Mouse (Mus musculus): ENCODE results near the gene Cd300ld5. TPM values are rescaled to one million over a fixed set of nuclear protein-coding genes. Genes with fewer than 3 reads are reported as not detected.

The Cd300ld5 gene
- total and polyA plus RNA-seq, 2 experiments from 2014 or later, result not detected

GRCm38 (mm10) chr11:115071015-115071551 lies 33.5 kb upstream of the Cd300ld5 start:
- Histone ChIP-seq H3K9me3 (ENCODE audit: low read length) (no peaks in the 10 kb centered on the region), H3K27ac (ENCODE audit: low read depth, low read length) (no peak overlapping the region), H3K4me1 (ENCODE audit: insufficient read depth) (no peaks in the 10 kb centered on the region), H3K36me3 (ENCODE audit: insufficient read depth) (no peaks in the 10 kb centered on the region), H3K4me2 (ENCODE audit: low read depth) (peak overlapping the region; percentile 23; the same call in 1 of the 2 replicates), H3K9ac (0 out of 2 replicates have a peak overlapping the region, but pooled peaks have one; percentile 25), H3K27me3 (ENCODE audit: insufficient read depth, low read length) (no peaks in the 10 kb centered on the region), H3K4me3 (ENCODE audit: low read depth, low read length) (no peak overlapping the region)
- ATAC-seq, result no peak
- no peak for TF ChIP-seq CTCF (IDR thresholded peaks at IDR 0.05; ENCODE audit: low read depth)
- WGBS, result 12% methylated on average over 9 of the region's 9 CpGs
- DNase-seq, result no peak

GRCm38 (mm10) chr11:115066768-115067167 lies 29.2 kb upstream of the Cd300ld5 start:
- Histone ChIP-seq H3K4me3 (ENCODE audit: low read depth, low read length) (no peak overlapping the region), H3K4me2 (ENCODE audit: low read depth) (no peak overlapping the region), H3K9ac (no peak overlapping the region), H3K4me1 (ENCODE audit: insufficient read depth) (no peaks in the 10 kb centered on the region), H3K36me3 (ENCODE audit: insufficient read depth) (no peaks in the 10 kb centered on the region), H3K27ac (ENCODE audit: low read depth, low read length) (no peak overlapping the region), H3K9me3 (ENCODE audit: low read length) (no peaks in the 10 kb centered on the region), H3K27me3 (ENCODE audit: insufficient read depth, low read length) (no peaks in the 10 kb centered on the region)
- TF ChIP-seq CTCF (IDR thresholded peaks at IDR 0.05; ENCODE audit: low read depth), result no peak
- DNase-seq (no peak), ATAC-seq (no peak)
- 82% methylated on average over 6 of the region's 6 CpGs for WGBS

DNA sequence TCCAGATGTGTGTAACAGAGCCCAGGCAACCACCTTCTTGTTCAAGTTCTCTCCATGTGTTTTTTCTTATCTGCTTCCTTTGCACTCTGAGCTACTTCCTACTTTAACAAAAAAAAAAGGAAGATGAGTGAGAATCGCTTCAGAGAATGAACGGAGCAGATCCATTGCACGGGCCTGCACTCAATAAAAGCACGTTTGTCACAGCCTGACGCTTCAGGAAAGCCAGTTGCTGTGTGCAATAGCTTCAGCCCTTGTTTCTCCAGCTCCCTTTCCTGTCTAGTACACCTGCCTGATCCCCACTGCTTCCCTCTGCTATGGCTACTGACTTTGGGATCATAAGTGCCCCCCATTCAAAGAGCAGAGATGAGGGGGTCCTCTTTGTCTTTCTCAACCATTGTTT lies 24.5 kb upstream of the Cd300ld5 start, which contains the start of gene Cd300e:
Gene Cd300e, minus strand, starts transcription at position 101 of the 400 bp plus-strand sequence.
- no peak for DNase-seq
- Histone ChIP-seq H3K27ac (ENCODE audit: low read depth, low read length) (no peak within 1 kb of the TSS), H3K4me2 (ENCODE audit: low read depth) (no peak within 1 kb of the TSS), H3K4me1 (ENCODE audit: insufficient read depth) (no peaks in the 10 kb centered on the region), H3K36me3 (ENCODE audit: insufficient read depth) (no peaks in the 10 kb centered on the region), H3K4me3 (ENCODE audit: low read depth, low read length) (no peak within 1 kb of the TSS), H3K9me3 (ENCODE audit: low read length) (no peaks in the 10 kb centered on the region), H3K9ac (no peak within 1 kb of the TSS), H3K27me3 (ENCODE audit: insufficient read depth, low read length) (no peaks in the 10 kb centered on the region)
- ATAC-seq, result no peak
- WGBS, result 31% methylated on average over 5 of the region's 5 CpGs
- TF ChIP-seq CTCF (IDR thresholded peaks at IDR 0.05; ENCODE audit: low read depth), result no peak

- ATAC-seq (no peak), DNase-seq (no peak)
- no peak for TF ChIP-seq CTCF (IDR thresholded peaks at IDR 0.05; ENCODE audit: low read depth)
- no peak overlapping the region for H3K4me2 ChIP-seq (ENCODE audit: low read depth)
- H3K9me3 ChIP-seq (ENCODE audit: low read length), result no peaks in the 10 kb centered on the region
- H3K4me3 ChIP-seq (ENCODE audit: low read depth, low read length), result no peak overlapping the region
- no peaks in the 10 kb centered on the region for H3K4me1 ChIP-seq (ENCODE audit: insufficient read depth)
- H3K36me3 ChIP-seq (ENCODE audit: insufficient read depth), result no peaks in the 10 kb centered on the region
- H3K27ac ChIP-seq (ENCODE audit: low read depth, low read length), result no peak overlapping the region
- no peak overlapping the region for H3K9ac ChIP-seq
- 86% methylated on average over 2 of the region's 2 CpGs for WGBS
- no peaks in the 10 kb centered on the region; the same call in 1 of the 2 replicates for H3K27me3 ChIP-seq (ENCODE audit: insufficient read depth, low read length)
Observed at GRCm38 (mm10) chr11:115059797-115060196, 22.2 kb upstream of the Cd300ld5 start.

GRCm38 (mm10) chr11:115058701-115059100 lies 21.1 kb upstream of the Cd300ld5 start:
- 81% methylated on average over 4 of the region's 4 CpGs for WGBS
- no peaks in the 10 kb centered on the region for H3K9me3 ChIP-seq (ENCODE audit: low read length)
- no peak overlapping the region for H3K4me2 ChIP-seq (ENCODE audit: low read depth)
- H3K27me3 ChIP-seq (ENCODE audit: insufficient read depth, low read length), result no peaks in the 10 kb centered on the region; the same call in 1 of the 2 replicates
- no peak for TF ChIP-seq CTCF (IDR thresholded peaks at IDR 0.05; ENCODE audit: low read depth)
- H3K9ac ChIP-seq, result no peak overlapping the region
- H3K36me3 ChIP-seq (ENCODE audit: insufficient read depth), result no peaks in the 10 kb centered on the region
- ATAC-seq (no peak), DNase-seq (no peak)
- H3K27ac ChIP-seq (ENCODE audit: low read depth, low read length), result no peak overlapping the region
- no peak overlapping the region for H3K4me3 ChIP-seq (ENCODE audit: low read depth, low read length)
- no peaks in the 10 kb centered on the region for H3K4me1 ChIP-seq (ENCODE audit: insufficient read depth)

- Histone ChIP-seq H3K27me3 (ENCODE audit: insufficient read depth, low read length) (peaks cover 3% of the 10 kb centered on the region; the same call in 1 of the 2 replicates), H3K4me3 (ENCODE audit: low read depth, low read length) (no peak overlapping the region), H3K9ac (no peak overlapping the region), H3K9me3 (ENCODE audit: low read length) (no peaks in the 10 kb centered on the region), H3K4me1 (ENCODE audit: insufficient read depth) (no peaks in the 10 kb centered on the region), H3K27ac (ENCODE audit: low read depth, low read length) (no peak overlapping the region), H3K4me2 (ENCODE audit: low read depth) (no peak overlapping the region), H3K36me3 (ENCODE audit: insufficient read depth) (no peaks in the 10 kb centered on the region)
- no peak for ATAC-seq
- no peak for DNase-seq
- no peak for TF ChIP-seq CTCF (IDR thresholded peaks at IDR 0.05; ENCODE audit: low read depth)
Observed at GRCm38 (mm10) chr11:115054537-115054936, 17.0 kb upstream of the Cd300ld5 start.

DNA sequence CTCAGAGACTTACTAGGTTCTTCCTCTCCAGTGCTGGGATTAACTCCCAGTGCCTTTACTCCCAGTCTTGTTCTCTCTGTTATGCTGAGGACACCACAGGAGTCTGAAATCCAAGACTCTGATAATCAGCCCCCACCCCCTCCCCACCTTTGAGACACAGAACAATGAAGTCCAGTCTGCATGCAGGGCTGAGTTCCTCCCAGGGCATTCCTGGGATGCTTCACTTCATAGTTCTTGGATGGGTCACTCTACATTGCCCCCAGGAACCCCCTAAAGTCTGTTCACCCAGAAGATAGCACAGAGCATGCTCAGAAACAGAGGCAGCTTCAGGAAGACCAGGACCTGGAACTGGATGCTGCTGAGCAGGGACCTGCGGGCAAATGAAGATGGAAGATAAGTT lies 15.4 kb upstream of the Cd300ld5 start:
- TF ChIP-seq CTCF (IDR thresholded peaks at IDR 0.05; ENCODE audit: low read depth), result no peak
- Histone ChIP-seq H3K4me2 (ENCODE audit: low read depth) (no peak overlapping the region), H3K27me3 (ENCODE audit: insufficient read depth, low read length) (peaks cover 3% of the 10 kb centered on the region; the same call in 1 of the 2 replicates), H3K4me3 (ENCODE audit: low read depth, low read length) (no peak overlapping the region), H3K27ac (ENCODE audit: low read depth, low read length) (no peak overlapping the region), H3K4me1 (ENCODE audit: insufficient read depth) (no peaks in the 10 kb centered on the region), H3K9ac (no peak overlapping the region), H3K9me3 (ENCODE audit: low read length) (no peaks in the 10 kb centered on the region), H3K36me3 (ENCODE audit: insufficient read depth) (no peaks in the 10 kb centered on the region)
- no peak for ATAC-seq
- 100% methylated on average over 1 of the region's 1 CpGs for WGBS
- no peak for DNase-seq

Data from forebrain, postnatal 0 days (tissue).